Mouse (Mus musculus): ENCODE measurements around the gene B3gntl1. TPM values are rescaled to one million over a fixed set of nuclear protein-coding genes. Genes with fewer than 3 reads are reported as not detected.

Gene B3gntl1
- total RNA-seq, 2 experiments from 2014 or later: 3.2 to 4.5 TPM

GRCm38 (mm10) chr11:121647321-121647720 lies 25.6 kb downstream of the B3gntl1 start:
- DNase-seq: no peak

DNA sequence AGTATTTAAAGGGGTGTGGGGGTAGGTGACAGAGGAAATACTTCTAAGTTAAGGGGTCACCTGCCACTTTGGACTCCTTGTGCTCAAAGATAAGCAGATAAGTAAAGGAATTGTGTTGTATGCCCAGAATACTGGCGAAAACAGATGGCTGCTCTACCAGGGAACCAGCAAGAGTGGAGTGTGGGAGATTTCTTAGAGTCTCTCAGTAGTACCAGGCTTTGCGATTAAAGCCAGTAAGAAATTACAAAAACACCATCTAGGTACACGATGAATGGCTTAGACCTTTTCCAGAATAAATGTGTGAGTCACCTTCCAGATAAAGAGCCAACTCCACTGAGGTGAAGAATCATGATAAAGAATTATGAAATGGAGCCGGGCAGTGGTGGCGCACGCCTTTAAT lies 27.6 kb downstream of the B3gntl1 start:
- DNase-seq: no peak

DNA sequence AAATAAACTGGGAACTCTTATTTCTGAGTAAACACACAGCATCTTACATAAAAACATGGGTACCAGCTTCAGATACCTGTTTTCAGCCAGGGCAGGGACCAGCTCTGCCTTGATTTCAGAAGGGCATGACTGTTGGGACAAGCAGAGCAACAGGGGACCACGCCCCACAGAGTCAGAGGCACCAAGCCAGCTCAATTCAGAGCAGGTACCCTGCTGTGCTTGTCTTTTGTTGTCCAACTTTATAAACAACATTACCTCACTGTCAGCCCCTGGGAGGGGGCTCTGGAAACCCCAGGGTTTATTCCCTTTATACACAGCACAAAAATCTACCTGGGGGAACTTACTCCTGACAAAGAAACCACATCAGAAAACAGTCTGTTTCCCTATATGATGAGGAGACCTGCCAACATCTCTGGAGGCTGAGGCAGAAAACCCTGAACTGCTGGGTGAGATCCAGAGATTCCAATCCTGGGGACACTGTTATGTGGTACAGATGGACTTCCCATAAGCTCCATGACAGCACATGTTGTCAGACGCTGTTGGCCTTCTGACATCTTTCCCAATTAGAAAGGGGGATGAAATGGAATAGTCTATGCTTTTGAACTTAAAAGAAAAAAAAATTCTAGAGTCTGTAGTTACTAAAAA lies 31.3 kb downstream of the B3gntl1 start:
- DNase-seq: no peak

- no peak for DNase-seq
Measured at GRCm38 (mm10) chr11:121636646-121637045, 36.3 kb downstream of the B3gntl1 start.

- no peak for DNase-seq
Measured at GRCm38 (mm10) chr11:121631410-121631809, 41.5 kb downstream of the B3gntl1 start.

- no peak for DNase-seq
Measured at GRCm38 (mm10) chr11:121630406-121630805, 42.5 kb downstream of the B3gntl1 start.

DNA sequence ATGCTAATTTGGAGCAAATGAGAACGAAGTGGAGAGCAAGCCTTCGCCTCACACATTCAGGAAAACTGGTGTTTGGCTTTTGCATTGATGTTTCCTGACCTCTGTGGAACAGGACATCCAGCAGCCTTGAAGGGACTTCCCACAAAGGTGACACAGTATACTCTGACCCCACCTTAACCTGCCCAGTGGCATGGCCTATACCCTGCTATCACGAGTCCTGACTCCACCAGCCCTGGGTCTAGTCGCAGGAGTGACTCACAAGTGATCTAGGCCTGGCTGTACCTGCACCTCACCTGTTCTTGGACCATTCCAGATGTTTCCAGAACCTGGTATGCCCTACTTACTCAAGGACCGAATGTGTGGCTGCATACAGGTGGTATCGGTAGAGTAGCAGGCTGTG lies 43.4 kb downstream of the B3gntl1 start:
- no peak for DNase-seq

DNA sequence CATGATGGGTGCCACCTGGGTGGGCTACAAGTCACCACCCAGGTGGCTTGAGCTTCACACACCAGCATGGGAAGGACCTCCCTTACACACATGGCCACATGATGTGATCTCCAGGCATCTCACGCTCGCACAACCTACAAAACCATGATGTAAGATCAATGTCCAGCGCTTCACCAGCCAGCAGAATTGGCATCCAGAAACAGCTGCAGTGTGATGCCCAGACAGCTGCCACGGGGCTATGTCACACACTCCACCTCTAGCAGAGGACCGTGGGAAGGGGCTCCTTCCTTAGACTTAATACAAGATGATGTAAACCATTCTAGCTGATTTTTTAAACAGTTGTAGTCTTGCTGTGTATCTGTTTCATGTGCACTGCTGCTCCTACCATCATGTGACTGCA lies 45.4 kb downstream of the B3gntl1 start:
- no peak for DNase-seq

DNA sequence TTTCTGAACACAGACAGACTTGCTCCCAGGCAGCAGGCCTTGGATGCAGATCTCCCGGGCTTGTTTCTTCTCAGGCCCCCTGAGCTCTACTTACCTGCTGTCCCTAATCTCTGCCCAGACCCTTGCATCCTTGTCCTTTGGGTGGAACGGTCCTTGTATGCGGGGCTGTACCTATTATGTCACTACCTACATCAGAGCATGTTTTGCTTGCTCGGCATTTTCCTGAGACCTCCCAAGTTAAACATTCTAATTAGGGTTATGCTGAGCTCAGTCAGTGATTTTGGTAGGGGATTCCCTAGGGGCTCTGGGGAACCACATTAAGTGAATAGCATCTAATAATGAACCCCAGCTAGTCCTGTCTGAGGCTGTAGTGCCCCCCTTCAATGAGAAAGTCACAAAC lies 47.9 kb downstream of the B3gntl1 start:
- DNase-seq: no peak

- DNase-seq: no peak
Measured at GRCm38 (mm10) chr11:121617371-121617770, 55.6 kb downstream of the B3gntl1 start.

DNA sequence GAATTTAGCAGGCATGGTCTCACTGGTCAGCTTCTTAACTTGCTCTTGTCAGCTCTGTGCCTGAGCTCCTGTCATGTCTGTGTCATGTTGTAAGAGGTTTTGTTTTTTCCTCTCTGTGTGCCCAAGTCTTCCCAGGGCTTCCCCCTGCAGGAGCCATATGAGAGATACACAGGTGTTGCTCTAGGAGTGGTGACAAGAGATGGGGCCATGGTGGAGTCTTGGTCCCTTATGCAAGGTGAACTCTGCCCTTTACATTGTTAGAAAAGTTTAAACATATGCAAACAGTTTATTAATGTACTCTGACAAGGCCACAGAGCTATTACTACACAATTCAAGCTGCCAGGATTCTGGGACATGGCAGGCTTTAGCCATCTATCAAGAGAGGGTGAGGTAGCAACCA lies 56.5 kb downstream of the B3gntl1 start:
- DNase-seq: no peak

- DNase-seq: no peak
Measured at GRCm38 (mm10) chr11:121615961-121616485, 56.9 kb downstream of the B3gntl1 start.

GRCm38 (mm10) chr11:121610976-121611375 lies 62.0 kb downstream of the B3gntl1 start:
- no peak for DNase-seq

- no peak for DNase-seq
Measured at GRCm38 (mm10) chr11:121605604-121606003, 67.3 kb downstream of the B3gntl1 start.

DNA sequence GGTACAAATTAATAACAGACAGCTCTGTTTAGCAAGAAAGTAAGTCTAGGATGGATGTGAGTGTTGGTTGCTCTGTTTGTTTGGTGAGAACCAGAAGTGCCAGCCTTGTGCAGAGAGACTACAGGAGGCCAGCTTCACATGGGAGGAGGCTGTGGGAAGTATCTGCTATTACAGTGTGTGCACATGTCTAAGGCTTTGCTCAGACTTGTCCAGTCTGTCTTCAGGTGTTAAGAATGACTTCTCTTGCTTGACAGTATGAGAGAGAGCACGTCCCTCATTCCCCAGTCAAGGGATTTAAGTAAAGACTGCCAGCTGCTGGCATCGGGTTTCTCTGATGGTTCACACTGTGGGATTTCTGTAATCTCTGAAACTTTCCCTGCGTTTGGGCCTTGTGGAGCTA lies 71.5 kb downstream of the B3gntl1 start:
- no peak for DNase-seq

GRCm38 (mm10) chr11:121597254-121597653 lies 75.7 kb downstream of the B3gntl1 start:
- DNase-seq: no peak

- DNase-seq: no peak
Measured at GRCm38 (mm10) chr11:121581856-121582255, 91.1 kb downstream of the B3gntl1 start.

Other genes starting within 250 kb of the B3gntl1 start
- gene Fn3k, start 238.2 kb downstream of the B3gntl1 start, total RNA-seq (2021): 1 to 10 TPM; 5.0 to 7.6 TPM
- 10 to 100 TPM; 18.4 to 18.8 TPM for gene Tbcd, start 221.2 kb downstream of the B3gntl1 start, total RNA-seq (2021)
- not detected for gene Zfp750, start 153.8 kb downstream of the B3gntl1 start, total RNA-seq (2021)
- gene Metrnl, start 28.4 kb upstream of the B3gntl1 start, total RNA-seq (2021): 10 to 100 TPM; 15.1 to 21.1 TPM
- not detected for gene Ptchd3, start 157.1 kb upstream of the B3gntl1 start, total RNA-seq (2021)

Measured in gastrocnemius, postnatal 10 days (tissue).